Mouse (Mus musculus): ENCODE data around the gene Hmga1b.

DNA sequence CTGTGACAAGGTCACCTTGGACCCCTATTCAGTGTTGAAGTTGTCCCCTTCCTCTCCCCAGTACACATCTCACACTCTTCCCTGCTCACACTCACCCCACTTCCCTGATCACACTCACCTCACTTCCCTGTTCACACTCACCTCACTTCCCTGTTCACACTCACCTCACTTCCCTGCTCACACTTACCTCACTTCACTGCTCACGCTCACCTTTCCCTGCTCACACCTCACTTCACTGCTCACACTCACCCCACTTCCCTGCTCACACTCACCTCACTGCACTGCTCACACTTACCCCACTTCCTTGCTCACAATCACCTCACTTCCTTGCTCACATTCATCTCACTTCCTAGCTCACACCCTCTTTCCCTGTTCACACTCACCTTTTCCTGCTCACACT is 31.2 kb upstream of the Hmga1b start:
- TF ChIP-seq POLR2A (IDR thresholded peaks at IDR 0.05; ENCODE audit: borderline replicate concordance, control insufficient read depth, low read depth, low read length) = no peak
- TF ChIP-seq CTCF (IDR thresholded peaks at IDR 0.05; ENCODE audit: control insufficient read depth, insufficient read depth, low read length) = no peak
